Mouse (Mus musculus): Measurements from ENCODE around the gene Fmod. TPM values are rescaled to one million over a fixed set of nuclear protein-coding genes. Genes with fewer than 3 reads are reported as not detected.

Fmod gene
- total RNA-seq, 1 experiment = not detected

- no peak overlapping the region for H3K9ac ChIP-seq (ENCODE audit: insufficient read depth, low read depth, low read length, poor library complexity, severe bottlenecking)
- no peaks in the 10 kb centered on the region for H3K9me3 ChIP-seq (ENCODE audit: control insufficient read depth, insufficient read depth, low read depth, low read length)
- H3K27ac ChIP-seq (ENCODE audit: insufficient read depth, low read depth, low read length, poor library complexity, severe bottlenecking) = no peak overlapping the region
- in situ Hi-C loops (cut with MboI; ENCODE audit: low sequenced_read_pairs in 2 of 2, unreplicated experiment in 2 of 2) = loop anchor here in 1 of 2 experiments (5.0 kb wide), 1 partner anchor 52 kb away; no protein-coding TSS in a partner anchor
- TF ChIP-seq MAFK (IDR thresholded peaks at IDR 0.05; ENCODE audit: insufficient read depth, low read depth, low read length) = no peak
- TF ChIP-seq CHD2 (IDR thresholded peaks at IDR 0.05; ENCODE audit: low read depth, low read length) = no peak
- H3K4me3 ChIP-seq (ENCODE audit: insufficient read depth in 1 of 2, low read depth in 1 of 2, low read length in 2 of 2, poor library complexity in 1 of 2, severe bottlenecking in 1 of 2) = no peak overlapping the region
- no peak for DNase-seq (ENCODE audit: low read depth, low spot score)
- peaks cover 5 to 15% of the 10 kb centered on the region in 2 experiments; a peak in 2 of 4 replicates for H3K4me1 ChIP-seq (ENCODE audit: control insufficient read depth in 2 of 2, insufficient read depth in 2 of 2, low read length in 2 of 2, poor library complexity in 1 of 2)
- no peaks in the 10 kb centered on the region for H3K36me3 ChIP-seq (ENCODE audit: control insufficient read depth, insufficient read depth, low read length, poor library complexity, severe bottlenecking)
Observed at GRCm38 (mm10) chr1:134055666-134056245, 18.7 kb downstream of the Fmod start.

GRCm38 (mm10) chr1:134056285-134056684 is 19.2 kb downstream of the Fmod start:
- Histone ChIP-seq H3K4me1 (ENCODE audit: control insufficient read depth in 2 of 2, insufficient read depth in 2 of 2, low read length in 2 of 2, poor library complexity in 1 of 2) (peaks cover 5 to 16% of the 10 kb centered on the region in 2 experiments; a peak in 2 of 4 replicates), H3K9ac (ENCODE audit: insufficient read depth, low read depth, low read length, poor library complexity, severe bottlenecking) (no peak overlapping the region), H3K9me3 (ENCODE audit: control insufficient read depth, insufficient read depth, low read depth, low read length) (no peaks in the 10 kb centered on the region), H3K4me3 (ENCODE audit: insufficient read depth in 1 of 2, low read depth in 1 of 2, low read length in 2 of 2, poor library complexity in 1 of 2, severe bottlenecking in 1 of 2) (no peak overlapping the region), H3K36me3 (ENCODE audit: control insufficient read depth, insufficient read depth, low read length, poor library complexity, severe bottlenecking) (no peaks in the 10 kb centered on the region), H3K27ac (ENCODE audit: insufficient read depth, low read depth, low read length, poor library complexity, severe bottlenecking) (no peak overlapping the region)
- DNase-seq (ENCODE audit: low read depth, low spot score) = no peak
- in situ Hi-C loops (cut with MboI; ENCODE audit: low sequenced_read_pairs in 2 of 2, unreplicated experiment in 2 of 2) = loop anchor here in 1 of 2 experiments (5.0 kb wide), 1 partner anchor 51 kb away; no protein-coding TSS in a partner anchor
- no peak for TF ChIP-seq ZNF384 (IDR thresholded peaks at IDR 0.05; ENCODE audit: low read depth, low read length)
- no peak for TF ChIP-seq ZC3H11A (IDR thresholded peaks at IDR 0.05; ENCODE audit: borderline replicate concordance, low read depth, low read length)
- TF ChIP-seq MAFK (IDR thresholded peaks at IDR 0.05; ENCODE audit: insufficient read depth, low read depth, low read length) = no peak
- TF ChIP-seq HCFC1 (IDR thresholded peaks at IDR 0.05; ENCODE audit: borderline replicate concordance, insufficient read depth, low read length) = no peak
- TF ChIP-seq CHD2 (IDR thresholded peaks at IDR 0.05; ENCODE audit: low read depth, low read length) = no peak

GRCm38 (mm10) chr1:134057736-134058135 is 20.7 kb downstream of the Fmod start:
- in situ Hi-C loops (cut with MboI; ENCODE audit: low sequenced_read_pairs in 2 of 2, unreplicated experiment in 2 of 2) = loop anchor here in 1 of 2 experiments (5.0 kb wide), 1 partner anchor 50 kb away; no protein-coding TSS in a partner anchor
- H3K4me3 ChIP-seq (ENCODE audit: insufficient read depth in 1 of 2, low read depth in 1 of 2, low read length in 2 of 2, poor library complexity in 1 of 2, severe bottlenecking in 1 of 2) = no peak overlapping the region
- H3K9ac ChIP-seq (ENCODE audit: insufficient read depth, low read depth, low read length, poor library complexity, severe bottlenecking) = no peak overlapping the region
- no peaks in the 10 kb centered on the region for H3K9me3 ChIP-seq (ENCODE audit: control insufficient read depth, insufficient read depth, low read depth, low read length)
- DNase-seq (ENCODE audit: low read depth, low spot score) = no peak
- H3K27ac ChIP-seq (ENCODE audit: insufficient read depth, low read depth, low read length, poor library complexity, severe bottlenecking) = no peak overlapping the region
- TF ChIP-seq ZC3H11A (IDR thresholded peaks at IDR 0.05; ENCODE audit: borderline replicate concordance, low read depth, low read length) (no peak), HCFC1 (IDR thresholded peaks at IDR 0.05; ENCODE audit: borderline replicate concordance, insufficient read depth, low read length) (no peak), MAFK (IDR thresholded peaks at IDR 0.05; ENCODE audit: insufficient read depth, low read depth, low read length) (no peak), ZNF384 (IDR thresholded peaks at IDR 0.05; ENCODE audit: low read depth, low read length) (no peak), CHD2 (IDR thresholded peaks at IDR 0.05; ENCODE audit: low read depth, low read length) (no peak)
- peaks cover 14 to 21% of the 10 kb centered on the region in 2 experiments; a peak in 2 of 4 replicates for H3K4me1 ChIP-seq (ENCODE audit: control insufficient read depth in 2 of 2, insufficient read depth in 2 of 2, low read length in 2 of 2, poor library complexity in 1 of 2)
- H3K36me3 ChIP-seq (ENCODE audit: control insufficient read depth, insufficient read depth, low read length, poor library complexity, severe bottlenecking) = no peaks in the 10 kb centered on the region

GRCm38 (mm10) chr1:134058870-134059269 is 21.8 kb downstream of the Fmod start:
- no peak for DNase-seq (ENCODE audit: low read depth, low spot score)
- Histone ChIP-seq H3K9ac (ENCODE audit: insufficient read depth, low read depth, low read length, poor library complexity, severe bottlenecking) (no peak overlapping the region), H3K27ac (ENCODE audit: insufficient read depth, low read depth, low read length, poor library complexity, severe bottlenecking) (no peak overlapping the region), H3K4me3 (ENCODE audit: insufficient read depth in 1 of 2, low read depth in 1 of 2, low read length in 2 of 2, poor library complexity in 1 of 2, severe bottlenecking in 1 of 2) (no peak overlapping the region), H3K4me1 (ENCODE audit: control insufficient read depth in 2 of 2, insufficient read depth in 2 of 2, low read length in 2 of 2, poor library complexity in 1 of 2) (peaks cover 15 to 22% of the 10 kb centered on the region in 2 experiments; a peak in 3 of 4 replicates), H3K9me3 (ENCODE audit: control insufficient read depth, insufficient read depth, low read depth, low read length) (no peaks in the 10 kb centered on the region), H3K36me3 (ENCODE audit: control insufficient read depth, insufficient read depth, low read length, poor library complexity, severe bottlenecking) (no peaks in the 10 kb centered on the region)
- in situ Hi-C loops (cut with MboI; ENCODE audit: low sequenced_read_pairs in 2 of 2, unreplicated experiment in 2 of 2) = loop anchor here in 1 of 2 experiments (5.0 kb wide), 1 partner anchor 48 kb away; no protein-coding TSS in a partner anchor
- no peak for TF ChIP-seq HCFC1 (IDR thresholded peaks at IDR 0.05; ENCODE audit: borderline replicate concordance, insufficient read depth, low read length)
- no peak for TF ChIP-seq CHD2 (IDR thresholded peaks at IDR 0.05; ENCODE audit: low read depth, low read length)
- no peak for TF ChIP-seq ZC3H11A (IDR thresholded peaks at IDR 0.05; ENCODE audit: borderline replicate concordance, low read depth, low read length)
- TF ChIP-seq ZNF384 (IDR thresholded peaks at IDR 0.05; ENCODE audit: low read depth, low read length) = no peak
- no peak for TF ChIP-seq MAFK (IDR thresholded peaks at IDR 0.05; ENCODE audit: insufficient read depth, low read depth, low read length)

Data from ES-E14 (cell line).